Mouse (Mus musculus) kidney, postnatal 0 days (tissue): ENCODE results near the gene Atl2. TPM values are rescaled to one million over a fixed set of nuclear protein-coding genes. Genes with fewer than 3 reads are reported as not detected.

Experiments
- ATAC-seq: fragments of 200-750 bp; cut with Nextera tagmentation; replicated peaks from 2 replicates; pipeline ENCODE4 v1.8.0; 2017; ENCODE audit warnings: low read depth, moderate number of reproducible peaks, moderate TSS enrichment, moderate library complexity; ENCODE audit not compliant: low FRiP score
- DNase-seq: peaks from one replicate; pipeline ENCODE4 v3.0.0-alpha.2; 2016; ENCODE audit warnings: low spot score
- H3K27ac ChIP-seq: fragments of 300-500 bp; sonication (generic); 2 replicates; pipeline ENCODE4 v1.5.1; 2014; ENCODE audit warnings: mild to moderate bottlenecking
- H3K27me3 ChIP-seq: fragments of 300-500 bp; sonication (generic); 2 replicates; pipeline ENCODE4 v1.6.1; 2014; ENCODE audit warnings: low read length, mixed read lengths; ENCODE audit not compliant: insufficient read depth
- H3K36me3 ChIP-seq: fragments of 300-500 bp; sonication (generic); 2 replicates; pipeline ENCODE4 v1.6.1; 2014; ENCODE audit warnings: low read length, mixed read lengths; ENCODE audit not compliant: insufficient read depth
- H3K4me1 ChIP-seq: fragments of 300-500 bp; sonication (generic); replicated peaks from 2 replicates; pipeline ENCODE4 v1.6.1; 2014; ENCODE audit warnings: antibody characterized with exemption, low read length, mixed read lengths; ENCODE audit not compliant: insufficient read depth
- H3K4me2 ChIP-seq: fragments of 300-500 bp; sonication (generic); 2 replicates; pipeline ENCODE4 v1.6.1; 2014; ENCODE audit warnings: mild to moderate bottlenecking, low read length, moderate library complexity, mixed read lengths
- H3K4me3 ChIP-seq: fragments of 300-500 bp; sonication (generic); replicated peaks from 2 replicates; pipeline ENCODE4 v1.5.1; 2014; ENCODE audit warnings: low read depth, low read length
- H3K9ac ChIP-seq: fragments of 300-500 bp; sonication (generic); 2 replicates; pipeline ENCODE4 v1.6.1; 2014; ENCODE audit warnings: low read depth, low read length
- H3K9me3 ChIP-seq: fragments of 300-500 bp; sonication (generic); replicated peaks from 2 replicates; pipeline ENCODE4 v1.6.1; 2016; ENCODE audit warnings: low read length, inconsistent platforms, mixed read lengths
- CTCF ChIP-seq: IDR thresholded peaks from 2 replicates; pipeline ENCODE4 v1.5.1; 2016; ENCODE audit warnings: antibody characterized with exemption, low read depth, mild to moderate bottlenecking, moderate library complexity
- WGBS: fragments of 180-500 bp; shearing (Covaris S2); extraction: QIAGEN DNeasy Blood & Tissue Kit; methylation state at CpG from one replicate; pipeline ENCODE4 v1.1.7; 2014; 5-methylcytosine and 5-hydroxymethylcytosine counted together
- polyA plus RNA-seq: library from polyadenylated mRNA; unstranded; fragments of >200 nt; fragmentation: Nextera tagmentation; extraction: Ambion mirVana; gene quantifications from 2 replicates; pipeline ENCODE4 v1.2.1, GENCODE M21; 2015

Gene Atl2
- polyA plus RNA-seq, 1 experiment from 2014 or later: 28.2 TPM

DNA sequence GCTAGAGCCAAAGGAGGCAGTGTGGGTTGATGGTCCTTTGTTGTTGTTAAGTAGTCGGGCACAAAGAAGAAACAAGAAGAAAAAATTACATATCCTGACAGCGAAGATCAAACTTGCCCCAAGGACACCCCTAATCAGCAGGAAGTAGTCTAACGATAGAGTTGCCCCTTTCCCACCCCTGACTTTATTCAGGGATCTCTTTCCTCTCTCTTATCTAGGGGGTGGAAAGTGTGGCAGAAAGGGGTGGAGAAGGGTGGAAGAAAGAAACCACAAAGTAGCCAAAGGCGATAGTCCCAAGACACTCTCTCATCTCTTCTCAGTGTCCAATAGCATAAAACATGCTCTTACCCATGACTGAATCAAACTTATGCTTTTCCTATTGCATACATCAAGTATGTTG, 1.9 kb downstream of the Atl2 start:
- 44% methylated on average over 4 of the region's 4 CpGs for WGBS
- peak overlapping the region; percentile 91 for H3K4me2 ChIP-seq
- peaks cover 20% of the 10 kb centered on the region for H3K4me1 ChIP-seq
- no peak overlapping the region for H3K27ac ChIP-seq
- DNase-seq (no peak), ATAC-seq (no peak)
- no peaks in the 10 kb centered on the region for H3K27me3 ChIP-seq
- H3K36me3 ChIP-seq: no peaks in the 10 kb centered on the region
- H3K4me3 ChIP-seq: 0 out of 2 replicates have a peak overlapping the region, but pooled peaks have one; percentile 97
- no peaks in the 10 kb centered on the region for H3K9me3 ChIP-seq
- H3K9ac ChIP-seq: 0 out of 2 replicates have a peak overlapping the region, but pooled peaks have one; percentile 91
- TF ChIP-seq CTCF: no peak

- H3K36me3 ChIP-seq: no peaks in the 10 kb centered on the region
- peaks cover 20% of the 10 kb centered on the region for H3K4me1 ChIP-seq
- no peak overlapping the region for H3K4me2 ChIP-seq
- 29% methylated on average over 7 of the region's 7 CpGs for WGBS
- H3K4me3 ChIP-seq: no peak overlapping the region
- H3K9me3 ChIP-seq: no peaks in the 10 kb centered on the region
- DNase-seq (peak; percentile 54), ATAC-seq (no peak)
- H3K9ac ChIP-seq: no peak overlapping the region
- H3K27ac ChIP-seq: no peak overlapping the region
- peak; percentile 26; the same call in 1 of the 2 replicates for TF ChIP-seq CTCF
- H3K27me3 ChIP-seq: no peaks in the 10 kb centered on the region
These were observed 4.0 kb downstream of the Atl2 start for GRCm38 (mm10) chr17:79891944-79892343.

GRCm38 (mm10) chr17:79887926-79888325, 8.0 kb downstream of the Atl2 start:
- peaks cover 11% of the 10 kb centered on the region for H3K4me1 ChIP-seq
- H3K4me3 ChIP-seq: no peak overlapping the region
- H3K36me3 ChIP-seq: no peaks in the 10 kb centered on the region
- no peak overlapping the region for H3K4me2 ChIP-seq
- no peak for TF ChIP-seq CTCF
- no peaks in the 10 kb centered on the region for H3K27me3 ChIP-seq
- WGBS: 74% methylated on average over 1 of the region's 1 CpGs
- DNase-seq (no peak), ATAC-seq (no peak)
- no peaks in the 10 kb centered on the region for H3K9me3 ChIP-seq
- no peak overlapping the region for H3K9ac ChIP-seq
- H3K27ac ChIP-seq: no peak overlapping the region

- H3K4me1 ChIP-seq: no peaks in the 10 kb centered on the region; the same call in 1 of the 2 replicates
- peak; percentile 81 for DNase-seq
- no peak for TF ChIP-seq CTCF
- no peaks in the 10 kb centered on the region for H3K36me3 ChIP-seq
- no peaks in the 10 kb centered on the region for H3K9me3 ChIP-seq
- H3K4me2 ChIP-seq: no peak overlapping the region
- ATAC-seq: peak; percentile 29; the same call in 1 of the 2 replicates
- WGBS: 13% methylated on average over 4 of the region's 4 CpGs
- H3K4me3 ChIP-seq: no peak overlapping the region
- H3K9ac ChIP-seq: no peak overlapping the region
- no peak overlapping the region for H3K27ac ChIP-seq
- no peaks in the 10 kb centered on the region for H3K27me3 ChIP-seq
These were observed 12.7 kb downstream of the Atl2 start for GRCm38 (mm10) chr17:79883198-79883597.

DNA sequence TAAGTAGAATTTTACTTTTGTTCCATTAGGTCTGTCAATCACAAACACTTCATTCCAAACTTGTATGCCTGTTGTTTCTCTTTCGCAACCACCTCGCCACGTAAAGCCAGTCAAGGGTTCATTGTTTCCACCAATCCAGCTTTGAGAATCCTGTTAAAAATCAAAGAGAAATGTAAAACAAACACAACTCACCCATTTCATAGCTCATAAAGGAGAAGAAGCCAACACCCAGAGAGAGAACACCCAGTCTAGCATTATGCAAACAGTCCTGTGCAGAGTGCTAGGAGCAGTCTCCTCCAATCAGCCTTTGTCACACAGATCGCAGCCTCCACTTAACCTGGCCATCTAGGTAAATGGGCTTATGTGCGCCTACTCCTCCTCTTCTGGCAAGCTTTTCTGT, 30.9 kb downstream of the Atl2 start:
- DNase-seq (no peak), ATAC-seq (no peak)
- no peaks in the 10 kb centered on the region for H3K4me1 ChIP-seq
- H3K9ac ChIP-seq: no peak overlapping the region
- H3K27ac ChIP-seq: no peak overlapping the region
- no peaks in the 10 kb centered on the region for H3K9me3 ChIP-seq
- H3K4me3 ChIP-seq: no peak overlapping the region
- H3K4me2 ChIP-seq: no peak overlapping the region
- no peaks in the 10 kb centered on the region for H3K27me3 ChIP-seq
- H3K36me3 ChIP-seq: peaks cover 19% of the 10 kb centered on the region
- 80% methylated on average over 5 of the region's 5 CpGs for WGBS
- no peak for TF ChIP-seq CTCF

DNA sequence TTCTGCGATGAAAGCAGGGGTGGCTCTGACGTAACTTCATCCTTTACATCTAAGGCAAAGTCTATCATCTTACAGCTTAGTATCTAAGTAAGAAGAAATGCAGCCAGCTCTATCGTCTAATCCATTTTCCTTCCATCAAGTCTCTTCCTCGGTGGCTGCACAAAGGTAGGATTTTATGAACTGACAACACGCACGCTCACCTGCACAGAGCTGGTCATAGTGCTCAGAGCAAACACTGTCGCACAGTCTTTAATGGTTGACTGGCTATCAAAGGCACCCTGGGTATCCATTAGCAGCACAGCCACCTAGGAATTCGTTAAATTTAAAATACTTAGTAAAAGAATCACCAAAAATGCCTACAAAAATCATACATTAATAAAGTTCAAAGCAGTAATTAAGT, 31.4 kb downstream of the Atl2 start:
- no peak for TF ChIP-seq CTCF
- no peaks in the 10 kb centered on the region for H3K27me3 ChIP-seq
- peaks cover 19% of the 10 kb centered on the region for H3K36me3 ChIP-seq
- WGBS: 62% methylated on average over 8 of the region's 8 CpGs
- no peaks in the 10 kb centered on the region for H3K9me3 ChIP-seq
- ATAC-seq (0 out of 2 replicates have a peak, but pooled peaks have one; percentile 43), DNase-seq (no peak)
- H3K9ac ChIP-seq: no peak overlapping the region
- no peaks in the 10 kb centered on the region for H3K4me1 ChIP-seq
- no peak overlapping the region for H3K4me3 ChIP-seq
- H3K27ac ChIP-seq: no peak overlapping the region
- H3K4me2 ChIP-seq: no peak overlapping the region

GRCm38 (mm10) chr17:79862038-79862437, 33.9 kb downstream of the Atl2 start:
- Histone ChIP-seq H3K27me3 (no peaks in the 10 kb centered on the region), H3K4me2 (no peak overlapping the region), H3K9me3 (no peaks in the 10 kb centered on the region), H3K4me1 (no peaks in the 10 kb centered on the region), H3K4me3 (no peak overlapping the region), H3K9ac (no peak overlapping the region), H3K27ac (no peak overlapping the region), H3K36me3 (peaks cover 25% of the 10 kb centered on the region)
- DNase-seq: peak; percentile 69
- WGBS: 81% methylated on average over 1 of the region's 1 CpGs
- no peak for ATAC-seq
- TF ChIP-seq CTCF: peak; percentile 68
